ENCODE assay signal across 27 mouse cellular contexts in the genomic region with DNA sequence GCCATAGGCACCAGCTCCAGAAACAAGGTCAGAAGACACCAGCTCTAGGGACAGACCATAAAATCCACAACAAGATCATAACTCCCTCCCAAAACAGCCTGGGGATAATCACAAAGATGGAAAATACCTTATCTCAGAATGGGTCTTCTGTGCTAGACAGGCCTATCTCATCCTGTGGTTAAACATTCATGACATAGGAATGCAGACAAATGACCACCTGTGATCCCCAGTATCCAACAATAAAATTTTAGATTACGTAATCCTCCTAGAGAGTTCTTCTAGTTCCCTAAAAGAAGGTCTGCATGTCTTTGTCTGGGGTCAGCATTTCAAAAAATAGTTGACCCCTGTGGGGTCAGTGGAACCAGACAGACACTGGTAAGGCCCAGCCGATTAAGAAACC.
"Had no signal": no experiment of that assay in that cellular context is flagged by ENCODE, and none has a peak within 500 bp of the region (broad histone marks: within the 10 kb centered on the region; RNA-seq: fewer than 3 reads in every experiment).

No protein-coding gene starts in this region.

- H3K4me1 ChIP-seq: heart, embryonic 13.5 days; heart, embryonic 15.5 days; hindbrain, embryonic 13.5 days; hindbrain, embryonic 15.5 days; kidney, embryonic 15.5 days; limb, embryonic 10.5 days; limb, embryonic 12.5 days; liver, embryonic 13.5 days had no signal

- H3K27me3 ChIP-seq: heart, embryonic 13.5 days; heart, embryonic 15.5 days; hindbrain, embryonic 13.5 days; hindbrain, embryonic 15.5 days; kidney, embryonic 15.5 days; limb, embryonic 12.5 days; liver, embryonic 13.5 days had no signal

- H3K4me2 ChIP-seq: heart, embryonic 11.5 days; heart, embryonic 13.5 days; heart, embryonic 15.5 days; hindbrain, embryonic 13.5 days; hindbrain, embryonic 15.5 days; kidney, embryonic 15.5 days; limb, embryonic 12.5 days; liver, embryonic 11.5 days; liver, embryonic 13.5 days had no signal

- H3K36me3 ChIP-seq: heart, embryonic 13.5 days; heart, embryonic 15.5 days; hindbrain, embryonic 13.5 days; hindbrain, embryonic 15.5 days; kidney, embryonic 15.5 days; limb, embryonic 10.5 days; limb, embryonic 12.5 days; liver, embryonic 13.5 days had no signal

- H3K9ac ChIP-seq: heart, embryonic 13.5 days; heart, embryonic 15.5 days; hindbrain, embryonic 13.5 days; hindbrain, embryonic 15.5 days; kidney, embryonic 15.5 days; limb, embryonic 12.5 days; liver, embryonic 13.5 days had no signal

- DNase-seq: gastrocnemius, postnatal 14 days; gastrocnemius, postnatal 36 days; heart, adult 11 months; heart, adult 2 months; heart, postnatal 14 days; heart, postnatal 36 days; kidney, adult 11 months; kidney, adult 2 months; kidney, adult 9 months; kidney, postnatal 14 days; kidney, postnatal 36 days; layer of hippocampus, adult 9-11 months; liver; liver, embryonic 13.5 days had no signal

- H3K4me3 ChIP-seq: heart, adult 2 months; heart, embryonic 13.5 days; heart, embryonic 15.5 days; hindbrain, embryonic 13.5 days; hindbrain, embryonic 15.5 days; kidney, embryonic 15.5 days; left cerebral cortex, adult 2 months; limb, embryonic 10.5 days; limb, embryonic 12.5 days; liver, embryonic 13.5 days had no signal

- H3K27ac ChIP-seq: heart, adult 2 months; heart, embryonic 13.5 days; heart, embryonic 15.5 days; hindbrain, embryonic 13.5 days; hindbrain, embryonic 15.5 days; hindbrain, postnatal 0 days; kidney, embryonic 15.5 days; kidney, postnatal 0 days; left cerebral cortex, adult 2 months; limb, embryonic 10.5 days; limb, embryonic 12.5 days; liver, embryonic 13.5 days had no signal

- ATAC-seq: hindbrain, postnatal 0 days; intestine, embryonic 16.5 days had no signal

- H3K9me3 ChIP-seq: heart, embryonic 15.5 days; hindbrain, embryonic 13.5 days; hindbrain, embryonic 15.5 days; kidney, embryonic 15.5 days; limb, embryonic 10.5 days; liver, embryonic 13.5 days had no signal
